Mouse (Mus musculus) ES-Bruce4 (cell line): ENCODE measurements around the gene Htr1f. TPM values are rescaled to one million over a fixed set of nuclear protein-coding genes. Genes with fewer than 3 reads are reported as not detected.

Source experiments
- H3K27ac ChIP-seq: 2 replicates; pipeline ENCODE4 v1.5.1; 2012; ENCODE audit warnings: low read length, inconsistent platforms; ENCODE audit not compliant: insufficient read depth
- H3K27me3 ChIP-seq: 2 replicates; pipeline ENCODE4 v1.6.1; 2012; ENCODE audit warnings: mild to moderate bottlenecking, low read length, inconsistent platforms; ENCODE audit not compliant: control insufficient read depth, poor library complexity, insufficient read depth, severe bottlenecking
- H3K36me3 ChIP-seq: 2 replicates; pipeline ENCODE4 v1.6.1; 2012; ENCODE audit warnings: inconsistent platforms, mild to moderate bottlenecking, low read length, moderate library complexity; ENCODE audit not compliant: control insufficient read depth, poor library complexity, insufficient read depth, severe bottlenecking
- H3K4me1 ChIP-seq: one replicate; pipeline ENCODE4 v1.8.1; 2011; ENCODE audit warnings: low read length; ENCODE audit not compliant: control insufficient read depth, insufficient read depth
- H3K4me3 ChIP-seq: 2 replicates; pipeline ENCODE4 v1.5.1; 2011; ENCODE audit warnings: low read depth, mild to moderate bottlenecking, low read length
- H3K9ac ChIP-seq: 2 replicates; pipeline ENCODE4 v1.6.1; 2012; ENCODE audit warnings: low read depth, mild to moderate bottlenecking, inconsistent platforms; ENCODE audit not compliant: poor library complexity, severe bottlenecking
- H3K9me3 ChIP-seq: replicated peaks from 2 replicates; pipeline ENCODE4 v1.6.1; 2012; ENCODE audit warnings: mild to moderate bottlenecking, low read length, inconsistent platforms; ENCODE audit not compliant: control insufficient read depth, poor library complexity, insufficient read depth, severe bottlenecking
- CTCF ChIP-seq: IDR thresholded peaks from one replicate; pipeline ENCODE4 v1.8.1; 2011; ENCODE audit warnings: low read depth, low read length
- EP300 ChIP-seq: IDR thresholded peaks from 2 replicates; pipeline ENCODE4 v1.6.1; 2011; ENCODE audit warnings: low read depth, low read length; ENCODE audit not compliant: insufficient read depth
- POLR2A ChIP-seq: IDR thresholded peaks from one replicate; pipeline ENCODE4 v1.8.1; 2011; ENCODE audit warnings: low read length; ENCODE audit not compliant: insufficient read depth
- polyA plus RNA-seq: library from polyadenylated mRNA; stranded (reverse); fragments of >200 nt; gene quantifications from 2 replicates; pipeline ENCODE4 v1.2.4, GENCODE M21; 2011; ENCODE audit warnings: low read depth; ENCODE audit not compliant: missing spikeins, insufficient read depth, insufficient read length

The Htr1f gene
- polyA plus RNA-seq, 1 experiment, result not detected

GRCm38 (mm10) chr16:65018710-65019109 lies 86.9 kb downstream of the Htr1f start:
- H3K9ac ChIP-seq, result no peak overlapping the region
- H3K4me1 ChIP-seq, result no peaks in the 10 kb centered on the region
- no peak overlapping the region for H3K27ac ChIP-seq
- no peak overlapping the region for H3K4me3 ChIP-seq
- H3K9me3 ChIP-seq, result no peaks in the 10 kb centered on the region; the same call in 1 of the 2 replicates
- no peak for TF ChIP-seq POLR2A
- no peak for TF ChIP-seq CTCF
- TF ChIP-seq EP300, result no peak
- H3K27me3 ChIP-seq, result no peaks in the 10 kb centered on the region
- H3K36me3 ChIP-seq, result no peaks in the 10 kb centered on the region

DNA sequence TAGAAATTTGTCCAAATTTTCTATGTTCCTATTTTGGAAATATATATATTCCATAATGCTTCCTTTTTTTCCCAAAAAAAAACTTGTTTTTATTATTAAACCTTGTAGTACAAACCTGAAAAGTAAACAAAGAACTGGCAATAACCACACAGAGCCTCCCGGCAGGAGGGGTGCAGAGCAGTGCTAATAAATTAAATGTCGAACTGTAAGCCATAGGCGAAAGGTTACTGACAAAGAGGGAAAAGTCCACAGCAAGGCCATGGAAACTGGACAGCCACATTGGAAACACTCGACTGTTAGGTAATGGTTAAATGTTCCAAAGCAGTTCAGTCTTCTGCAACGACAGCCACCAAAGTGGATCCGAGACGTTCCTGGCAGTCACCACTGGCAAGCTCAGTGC lies 87.5 kb downstream of the Htr1f start:
- no peaks in the 10 kb centered on the region for H3K36me3 ChIP-seq
- no peaks in the 10 kb centered on the region for H3K9me3 ChIP-seq
- H3K27me3 ChIP-seq, result no peaks in the 10 kb centered on the region
- H3K9ac ChIP-seq, result no peak overlapping the region
- no peak overlapping the region for H3K4me3 ChIP-seq
- no peaks in the 10 kb centered on the region for H3K4me1 ChIP-seq
- no peak for TF ChIP-seq CTCF
- no peak for TF ChIP-seq POLR2A
- no peak for TF ChIP-seq EP300
- no peak overlapping the region for H3K27ac ChIP-seq

DNA sequence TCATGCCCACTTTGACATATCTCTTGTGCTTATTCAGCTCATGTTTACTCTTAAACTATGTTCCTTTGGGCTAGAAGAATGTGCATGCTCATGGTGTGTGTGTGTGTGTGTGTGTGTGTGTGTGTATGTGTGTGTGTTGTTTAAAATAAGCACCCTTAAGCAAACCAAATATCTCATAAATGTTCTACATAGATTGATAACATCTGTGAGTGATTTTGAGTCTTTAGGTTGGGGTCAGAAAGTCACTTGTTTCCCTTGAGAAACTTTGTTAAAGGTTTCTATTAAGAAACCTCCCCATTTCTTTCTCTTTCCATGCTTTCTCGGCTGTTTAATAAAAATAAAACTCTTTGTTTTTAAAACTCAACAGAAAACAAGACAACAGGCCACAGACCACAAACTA lies 88.1 kb downstream of the Htr1f start:
- Histone ChIP-seq H3K36me3 (no peaks in the 10 kb centered on the region), H3K4me1 (no peaks in the 10 kb centered on the region), H3K27me3 (no peaks in the 10 kb centered on the region), H3K9ac (no peak overlapping the region), H3K27ac (no peak overlapping the region), H3K4me3 (no peak overlapping the region), H3K9me3 (no peaks in the 10 kb centered on the region)
- TF ChIP-seq CTCF, result no peak
- no peak for TF ChIP-seq EP300
- TF ChIP-seq POLR2A, result no peak

DNA sequence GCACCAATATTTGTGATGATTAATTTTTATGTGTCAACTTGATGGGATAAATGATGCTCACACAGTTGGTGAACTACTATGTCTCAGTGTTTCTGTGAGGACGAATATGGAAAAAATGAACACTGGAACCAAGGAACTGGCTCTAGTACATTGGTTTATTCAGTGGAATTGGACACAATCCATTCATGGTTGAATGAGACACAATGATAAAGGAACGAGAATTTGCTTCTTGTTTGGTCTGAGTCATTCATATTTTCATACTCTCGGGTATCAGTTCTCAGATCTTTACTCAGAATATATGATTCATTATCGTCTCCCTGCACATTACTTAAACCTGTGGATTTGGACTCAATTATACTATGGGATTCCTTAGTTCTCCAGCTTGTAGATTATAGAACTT lies 90.4 kb downstream of the Htr1f start:
- TF ChIP-seq CTCF (no peak), EP300 (no peak), POLR2A (no peak)

GRCm38 (mm10) chr16:65001993-65002821 lies 103.4 kb downstream of the Htr1f start:
- TF ChIP-seq POLR2A (no peak), EP300 (no peak), CTCF (no peak)
- H3K27me3 ChIP-seq, result no peaks in the 10 kb centered on the region

More for the DNA sequence above, 90.4 kb downstream of the Htr1f start:
- Histone ChIP-seq H3K9ac (no peak overlapping the region), H3K4me1 (no peaks in the 10 kb centered on the region), H3K36me3 (no peaks in the 10 kb centered on the region), H3K9me3 (no peaks in the 10 kb centered on the region), H3K4me3 (no peak overlapping the region), H3K27ac (no peak overlapping the region), H3K27me3 (no peaks in the 10 kb centered on the region)

GRCm38 (mm10) chr16:64989279-64989800 lies 116.3 kb downstream of the Htr1f start:
- Histone ChIP-seq H3K9ac (no peak overlapping the region), H3K4me1 (no peaks in the 10 kb centered on the region), H3K4me3 (no peak overlapping the region), H3K9me3 (no peaks in the 10 kb centered on the region), H3K36me3 (no peaks in the 10 kb centered on the region), H3K27ac (no peak overlapping the region), H3K27me3 (no peaks in the 10 kb centered on the region)
- no peak for TF ChIP-seq POLR2A
- TF ChIP-seq EP300, result no peak
- TF ChIP-seq CTCF, result no peak

More at GRCm38 (mm10) chr16:65001993-65002821, 103.4 kb downstream of the Htr1f start:
- no peaks in the 10 kb centered on the region for H3K4me1 ChIP-seq
- no peaks in the 10 kb centered on the region for H3K36me3 ChIP-seq
- H3K27ac ChIP-seq, result no peak overlapping the region
- no peaks in the 10 kb centered on the region for H3K9me3 ChIP-seq
- no peak overlapping the region for H3K9ac ChIP-seq
- H3K4me3 ChIP-seq, result no peak overlapping the region
